Mouse (Mus musculus): ENCODE results near the gene 2210017I01Rik.

Gene 2210017I01Rik

GRCm38 (mm10) chr3:92565418-92565817 is 41.9 kb downstream of the 2210017I01Rik start:
- DNase-seq (ENCODE audit: low spot score) = no peak
